Mouse (Mus musculus): ENCODE results near the gene Lcn5.

Gene Lcn5

DNA sequence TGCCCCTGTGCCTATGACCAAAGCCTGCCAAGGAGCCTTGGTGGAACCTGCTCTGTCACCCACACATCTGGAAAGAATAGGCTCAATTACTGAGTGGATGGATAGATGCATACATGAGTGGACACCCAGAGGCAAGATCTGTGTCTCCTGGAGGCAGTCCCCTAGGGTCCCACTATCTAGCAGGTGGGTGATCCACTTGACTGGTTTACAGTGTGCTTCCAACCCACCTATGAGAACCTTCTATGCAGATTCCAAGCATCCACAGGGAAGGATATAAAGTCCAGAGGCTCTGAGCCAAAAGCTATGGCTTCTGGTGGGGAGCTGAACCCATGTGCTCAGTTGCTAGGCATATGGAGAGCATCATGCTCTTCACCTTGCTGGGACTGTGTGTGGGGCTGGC lies at the start of gene Lcn5:
Gene Lcn5 (plus strand): TSS at position 301 of the 400 bp plus-strand sequence.
- no peak for DNase-seq (ENCODE audit: low spot score in 2 of 2)

DNA sequence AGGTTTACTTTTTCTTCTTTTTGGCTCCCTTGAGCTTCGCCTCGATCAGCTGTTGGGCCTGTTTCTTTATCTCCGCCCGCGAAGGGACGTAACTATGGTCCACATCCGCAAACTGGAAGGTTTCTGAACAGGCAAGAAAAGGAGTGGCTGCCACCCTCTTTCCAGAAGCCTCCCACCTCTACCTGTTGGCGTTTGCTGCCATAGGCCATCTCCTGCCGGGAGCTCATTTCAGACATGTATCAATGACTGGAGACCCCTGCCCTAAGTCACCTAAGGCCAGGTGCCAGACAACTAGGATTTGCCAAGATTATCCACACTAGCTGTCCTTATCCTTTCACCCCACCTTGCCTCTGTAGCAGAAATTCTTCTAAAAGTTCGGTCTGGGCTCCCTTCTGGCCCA lies 49.1 kb upstream of the Lcn5 start:
- DNase-seq (ENCODE audit: low spot score in 2 of 2): no peak

DNA sequence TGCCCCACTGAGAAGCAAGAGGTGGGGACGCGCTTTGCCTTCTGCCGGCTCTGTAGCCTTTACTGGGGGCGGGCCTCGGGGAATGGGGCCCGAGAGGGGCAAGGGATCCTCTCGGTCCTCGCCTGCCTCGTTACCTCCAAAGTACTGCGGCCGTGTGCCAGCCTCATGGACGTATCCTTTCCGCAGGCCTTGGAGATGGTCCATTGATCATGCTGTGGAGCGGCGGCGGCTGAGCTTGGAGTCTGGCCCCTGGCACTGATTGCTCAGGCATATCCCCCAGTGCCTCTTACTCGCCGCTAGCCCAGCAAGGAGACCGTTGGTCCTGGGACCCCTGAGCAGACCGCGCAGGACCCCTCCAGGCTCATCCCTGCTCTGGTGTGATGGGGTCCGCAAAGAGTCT lies 41.4 kb upstream of the Lcn5 start:
- DNase-seq (ENCODE audit: low spot score in 2 of 2): no peak

DNA sequence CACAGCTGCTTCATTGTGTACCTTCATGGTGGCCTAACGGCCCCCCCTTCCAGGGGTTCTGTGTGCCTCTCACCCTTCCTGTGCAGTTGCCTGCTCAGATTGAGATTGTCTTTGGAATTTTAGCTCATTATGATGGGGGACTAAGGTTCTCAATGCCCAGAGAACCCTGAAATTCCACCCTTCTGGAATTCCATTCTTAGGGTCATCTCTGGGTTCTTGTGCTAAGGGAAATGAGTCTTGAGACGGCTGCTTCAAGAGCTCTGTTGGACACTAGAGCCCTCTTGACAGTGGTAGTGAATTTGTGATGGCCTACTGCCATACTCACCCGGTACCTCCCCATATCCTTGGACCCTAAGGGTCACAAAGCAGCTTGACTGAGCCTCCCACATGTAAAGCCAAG lies 40.2 kb upstream of the Lcn5 start, which contains the start of gene Ccdc183:
Gene Ccdc183 (minus strand): TSS at position 101 of the 400 bp plus-strand sequence.
- no peak for DNase-seq (ENCODE audit: low spot score in 2 of 2)

DNA sequence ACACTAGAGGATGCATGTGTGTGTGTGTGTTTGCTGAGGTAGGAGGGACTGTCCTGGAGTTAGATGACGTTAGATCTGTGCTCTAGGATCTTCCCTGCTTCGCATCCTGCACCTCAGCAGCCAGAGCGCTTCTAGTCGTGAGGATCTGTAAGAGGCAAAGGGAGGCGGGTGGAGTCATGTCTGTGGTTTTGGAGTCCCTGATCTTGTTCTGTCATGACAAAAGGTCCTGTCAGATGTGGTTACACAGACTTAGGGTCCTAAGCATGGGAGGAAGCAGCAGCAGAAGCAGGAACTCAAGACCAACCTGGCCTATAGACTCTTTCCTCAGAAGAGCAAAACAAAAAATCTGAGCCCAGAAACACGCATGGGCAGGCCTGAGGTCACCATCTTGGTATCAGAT lies 37.4 kb upstream of the Lcn5 start:
- no peak for DNase-seq (ENCODE audit: low spot score in 2 of 2)

DNA sequence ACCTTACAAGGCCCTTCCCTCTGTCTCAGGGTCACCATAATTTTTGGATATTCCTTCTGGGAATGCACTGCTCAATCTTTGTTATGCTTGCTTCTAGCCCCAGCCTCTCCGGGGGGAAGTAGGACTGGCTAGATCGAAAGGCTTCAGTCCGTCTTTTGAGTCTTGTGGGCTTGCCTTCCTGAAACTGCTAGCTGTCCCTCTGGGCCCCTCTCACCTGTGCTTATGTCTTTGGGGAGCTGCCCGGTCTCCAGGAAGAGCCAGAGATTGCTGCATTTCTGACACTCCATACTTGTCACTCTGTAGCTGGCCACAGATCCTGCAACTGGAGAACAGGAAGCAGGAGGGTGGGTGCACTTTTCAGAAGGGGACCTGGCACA lies 36.9 kb upstream of the Lcn5 start:
- DNase-seq (ENCODE audit: low spot score in 2 of 2): no peak

DNA sequence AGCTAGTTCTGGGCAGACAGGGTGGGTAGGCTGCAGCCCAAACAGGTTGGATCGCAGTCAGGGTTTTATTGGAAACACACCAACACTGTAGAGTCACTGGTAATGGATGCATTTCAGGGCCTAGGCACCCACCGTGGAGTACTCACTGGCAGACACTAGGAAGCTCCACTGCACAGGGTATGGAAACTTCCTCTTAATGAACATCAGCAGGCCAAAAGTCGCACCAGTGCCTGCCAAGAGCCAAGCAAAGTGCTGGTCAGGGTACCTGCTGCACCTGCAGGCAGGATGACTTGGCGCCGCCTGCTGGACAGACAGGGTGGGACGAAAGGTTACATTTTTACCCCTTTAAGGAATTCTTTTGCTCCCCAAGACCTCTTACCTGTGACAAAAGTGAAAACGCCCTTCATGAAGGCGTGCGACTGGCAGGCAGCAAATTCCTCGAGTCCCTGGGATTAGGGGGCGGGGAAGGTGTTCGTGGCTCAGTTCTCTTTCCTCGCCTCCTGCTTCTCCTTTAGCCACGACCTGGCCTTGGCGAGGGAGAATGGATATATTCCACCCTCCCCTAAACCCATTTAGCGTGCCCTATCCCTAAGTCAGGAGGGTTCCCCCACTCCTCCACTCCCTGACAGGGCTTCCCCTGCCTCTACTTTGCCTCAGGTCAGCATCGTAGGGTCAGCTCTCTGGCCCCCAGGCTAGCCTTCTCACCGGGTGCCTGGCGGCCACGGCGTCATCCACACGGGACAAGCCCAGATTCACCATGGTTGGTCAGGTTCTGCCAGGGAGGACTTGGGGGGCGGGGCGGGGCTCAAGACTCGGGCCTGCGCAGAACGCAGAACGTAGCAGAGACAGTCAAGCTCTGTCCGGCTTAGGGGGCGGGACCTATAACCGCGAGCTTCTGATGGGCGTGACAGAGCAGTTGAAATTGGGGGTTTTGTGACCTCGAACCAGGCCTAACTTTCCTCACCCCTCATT lies 36.2 kb upstream of the Lcn5 start, which contains the start of gene Tmem141:
Gene Tmem141 (minus strand): TSS at position 777 of the 972 bp plus-strand sequence.
- DNase-seq (ENCODE audit: low spot score in 2 of 2): peak; percentile 83 to 87

DNA sequence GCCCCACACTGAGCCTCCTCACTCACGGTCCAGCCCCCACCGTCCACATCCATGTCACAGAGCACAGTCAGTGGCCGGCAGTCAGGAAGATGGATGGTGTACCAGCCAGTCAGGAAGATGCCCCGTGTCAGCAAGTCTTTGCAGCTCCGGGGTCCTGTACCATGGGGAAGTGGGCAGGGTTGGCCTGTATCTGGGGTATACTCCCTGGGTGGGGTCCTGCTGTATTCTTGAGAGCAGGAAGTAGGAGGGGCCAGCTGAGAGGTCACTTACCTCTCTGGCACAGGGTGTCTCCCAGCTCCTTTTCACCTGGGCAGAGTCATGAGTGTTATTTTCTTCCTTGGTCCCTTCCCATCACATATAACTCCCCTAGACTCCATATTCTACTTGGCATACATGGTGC lies 31.8 kb upstream of the Lcn5 start:
- DNase-seq (ENCODE audit: low spot score in 2 of 2): no peak

DNA sequence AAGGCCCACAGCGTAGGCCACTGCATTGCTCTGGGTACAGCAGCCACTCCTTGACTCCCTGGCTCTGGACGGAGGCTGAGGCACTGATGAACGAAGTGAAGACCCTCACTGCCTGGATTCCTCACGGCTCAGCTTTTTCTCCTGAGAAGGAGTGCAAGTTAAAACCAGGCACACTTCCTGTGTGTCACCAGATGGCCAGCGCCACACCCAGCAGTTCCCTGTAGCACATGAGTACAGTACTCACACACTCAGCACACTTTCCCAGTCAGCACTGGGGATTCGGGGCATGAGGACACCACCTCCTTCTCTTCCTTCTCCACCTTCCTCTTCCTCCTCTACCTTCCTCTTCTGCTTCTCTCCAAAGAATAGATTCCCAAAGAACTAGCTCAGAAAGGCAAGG lies 29.9 kb upstream of the Lcn5 start, which contains the start of gene Fcna:
Gene Fcna (minus strand): TSS at position 220 of the 400 bp plus-strand sequence.
- no peak for DNase-seq (ENCODE audit: low spot score in 2 of 2)

DNA sequence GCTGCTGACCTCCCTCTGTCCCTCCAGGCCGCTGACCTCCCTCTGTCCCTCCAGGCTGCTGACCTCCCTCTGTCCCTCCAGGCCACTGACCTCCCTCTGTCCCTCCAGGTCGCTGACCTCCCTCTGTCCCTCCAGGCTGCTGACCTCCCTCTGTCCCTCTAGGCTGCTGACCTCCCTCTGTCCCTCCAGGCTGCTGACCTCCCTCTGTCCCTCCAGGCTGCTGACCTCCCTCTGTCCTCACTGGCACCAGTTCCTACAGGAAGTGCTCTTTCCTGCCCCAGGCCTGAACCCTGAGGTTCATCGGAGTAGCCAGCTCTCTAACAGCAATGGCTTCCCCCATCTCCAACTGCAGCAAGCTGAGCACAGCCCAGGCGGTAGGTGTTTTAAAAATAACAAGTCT lies 29.0 kb upstream of the Lcn5 start:
- DNase-seq (ENCODE audit: low spot score in 2 of 2): no peak

DNA sequence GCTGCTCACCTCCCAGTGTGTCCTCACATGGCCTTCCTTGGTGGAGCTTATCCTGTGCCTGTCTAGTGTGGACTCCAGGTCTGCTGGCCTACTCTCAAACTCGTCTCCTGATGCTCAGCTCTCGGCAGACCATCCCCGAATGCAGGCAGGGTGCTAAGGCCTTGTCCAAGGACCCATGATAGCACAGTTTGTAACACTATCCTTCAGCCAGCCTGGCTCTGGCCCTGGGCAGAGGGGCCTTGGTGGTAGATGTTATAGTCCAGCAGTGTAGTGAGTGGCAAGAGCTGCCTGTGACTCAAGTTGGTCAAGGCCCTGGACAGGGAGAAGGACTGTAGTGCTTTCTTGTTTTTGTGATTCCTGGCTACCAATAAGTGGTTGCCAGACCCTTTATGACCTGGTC lies 24.1 kb upstream of the Lcn5 start:
- DNase-seq (ENCODE audit: low spot score in 2 of 2): no peak

DNA sequence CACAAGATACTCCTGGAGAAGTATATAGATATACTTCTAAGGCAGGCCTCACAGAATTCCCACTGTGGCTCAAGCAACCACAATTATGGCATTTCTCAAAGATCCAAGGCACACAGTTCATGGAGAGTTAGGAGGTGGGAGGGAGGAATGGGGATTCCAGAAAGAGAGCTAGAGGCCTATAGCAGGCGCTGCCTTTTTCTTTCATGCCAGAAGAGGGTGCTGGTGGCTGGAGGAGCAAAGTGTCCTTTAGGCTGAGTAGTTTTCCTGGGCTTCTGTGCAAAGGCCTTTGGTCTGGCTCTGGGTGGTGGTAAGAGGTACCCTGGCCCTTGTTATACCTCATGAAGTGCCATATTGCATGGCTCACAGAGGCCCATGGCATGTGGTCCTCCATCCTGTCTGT lies 23.7 kb upstream of the Lcn5 start:
- no peak for DNase-seq (ENCODE audit: low spot score in 2 of 2)

DNA sequence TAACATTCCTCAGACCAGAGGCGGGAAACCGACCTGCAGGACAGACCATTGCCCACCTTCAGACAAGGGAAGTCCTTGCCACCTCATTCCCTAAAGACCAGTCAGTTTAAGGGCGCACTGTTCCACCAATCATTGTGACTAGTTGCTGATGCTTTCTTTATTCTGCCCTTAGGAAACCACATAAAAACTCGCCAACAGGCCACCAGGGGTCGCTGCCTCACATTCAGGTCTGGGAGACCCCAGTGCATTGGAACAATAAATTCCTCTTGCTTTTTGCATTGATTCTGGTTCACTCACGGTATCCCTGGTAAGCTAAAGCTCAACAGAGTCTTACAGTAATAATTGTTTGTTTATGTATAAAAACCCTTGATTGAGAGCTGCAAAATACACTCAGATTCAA lies 17.9 kb upstream of the Lcn5 start:
- DNase-seq (ENCODE audit: low spot score in 2 of 2): no peak

DNA sequence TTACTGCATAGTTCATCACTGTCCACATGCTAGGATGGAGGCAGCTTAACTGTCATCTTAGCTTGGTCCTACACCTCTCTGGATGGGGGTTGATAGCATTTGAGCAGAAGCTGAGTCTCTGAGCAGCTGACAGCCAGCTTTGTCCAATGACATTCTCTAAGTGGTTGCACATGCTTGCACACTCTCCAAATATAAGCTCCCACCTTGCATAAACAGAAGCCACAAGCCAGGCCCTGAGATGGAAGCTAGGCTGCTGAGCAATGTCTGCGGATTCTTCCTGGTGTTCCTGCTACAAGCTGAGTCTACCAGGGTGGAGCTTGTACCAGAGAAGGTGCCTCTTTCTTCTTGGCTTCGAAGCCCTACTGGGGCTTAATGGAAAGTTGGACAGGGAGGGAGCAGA lies 4.8 kb upstream of the Lcn5 start, which contains the start of gene Lcn8:
Gene Lcn8 (plus strand): TSS at position 219 of the 400 bp plus-strand sequence.
- no peak for DNase-seq (ENCODE audit: low spot score in 2 of 2)

DNA sequence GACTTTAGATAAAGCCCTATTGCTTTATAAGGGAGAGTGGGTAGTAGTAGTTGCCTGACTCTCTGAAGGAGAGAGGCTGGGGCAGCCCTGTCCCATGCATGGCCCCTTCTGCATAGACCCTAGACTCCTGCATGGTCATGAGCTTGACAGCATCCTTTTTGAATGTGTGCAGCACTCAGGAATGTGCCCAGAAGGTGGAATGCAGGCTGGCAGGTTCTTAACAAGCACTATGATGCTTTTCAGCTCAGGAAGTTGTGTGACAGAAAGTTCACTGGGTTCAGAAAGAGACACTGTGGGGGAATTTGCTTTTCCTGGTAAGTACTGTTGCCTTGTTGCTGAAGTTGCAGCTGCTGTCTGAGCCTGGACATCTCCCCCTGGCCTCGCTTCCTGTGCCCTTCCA lies 3.2 kb upstream of the Lcn5 start:
- no peak for DNase-seq (ENCODE audit: low spot score in 2 of 2)

DNA sequence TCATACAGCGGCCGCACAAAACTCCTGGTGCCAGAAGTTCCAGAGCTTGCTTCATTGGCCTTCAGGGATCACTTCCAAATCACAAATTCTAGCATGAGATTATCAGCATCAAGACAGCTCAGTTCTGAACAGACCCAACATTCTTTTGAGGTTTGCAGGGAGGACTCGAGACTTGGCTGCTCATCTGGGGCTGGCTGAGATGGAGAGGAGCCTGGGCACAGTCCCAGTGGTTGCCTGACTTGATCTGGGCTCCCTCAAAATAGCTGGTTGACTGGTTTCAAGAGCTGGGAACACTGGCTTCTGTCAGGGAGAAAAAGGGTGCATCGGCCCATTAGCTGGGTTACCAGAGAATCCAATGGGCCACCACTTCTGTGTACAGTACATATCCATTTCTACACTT lies 1.1 kb upstream of the Lcn5 start:
- no peak for DNase-seq (ENCODE audit: low spot score in 2 of 2)

DNA sequence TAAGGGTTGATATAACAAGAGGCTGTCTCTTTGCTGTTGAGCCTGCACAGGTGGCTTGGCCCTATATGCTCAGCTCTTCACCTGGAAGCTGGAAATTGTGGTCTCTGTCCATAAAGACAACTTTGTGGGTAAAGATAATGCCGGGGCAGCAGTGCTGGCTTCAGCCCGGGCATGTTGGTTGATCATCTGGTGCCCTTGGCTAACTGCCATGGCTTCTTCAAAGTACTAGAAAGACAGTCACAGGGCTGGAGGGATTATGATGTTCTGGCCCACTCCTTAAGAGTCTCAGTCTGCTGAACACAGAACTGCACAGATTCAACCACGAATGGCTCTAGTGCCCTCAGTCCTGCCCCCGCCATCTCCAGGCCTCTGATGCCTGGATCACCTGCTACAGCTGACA lies 506 bp upstream of the Lcn5 start:
- no peak for DNase-seq (ENCODE audit: low spot score in 2 of 2)

DNA sequence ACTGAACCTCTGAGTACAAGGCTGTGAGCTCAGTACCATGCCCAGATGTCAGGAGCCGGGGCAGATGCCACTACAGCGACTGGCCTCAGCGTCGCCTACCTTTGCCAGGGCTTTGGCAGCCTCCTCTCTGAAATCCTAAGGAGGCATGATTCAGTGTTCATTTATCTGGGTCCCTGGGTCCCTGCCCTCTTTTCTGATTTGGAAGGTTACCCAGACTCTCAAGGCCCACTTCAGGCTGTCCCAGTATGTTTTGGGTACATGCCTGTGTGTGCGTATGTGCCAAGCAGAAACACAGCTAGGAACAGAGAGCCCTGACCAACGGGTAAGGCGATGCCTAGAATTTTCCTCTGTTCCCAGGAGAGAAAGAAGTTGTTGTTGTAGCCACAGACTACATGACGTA lies 2.5 kb downstream of the Lcn5 start:
- DNase-seq (ENCODE audit: low spot score in 2 of 2): no peak

DNA sequence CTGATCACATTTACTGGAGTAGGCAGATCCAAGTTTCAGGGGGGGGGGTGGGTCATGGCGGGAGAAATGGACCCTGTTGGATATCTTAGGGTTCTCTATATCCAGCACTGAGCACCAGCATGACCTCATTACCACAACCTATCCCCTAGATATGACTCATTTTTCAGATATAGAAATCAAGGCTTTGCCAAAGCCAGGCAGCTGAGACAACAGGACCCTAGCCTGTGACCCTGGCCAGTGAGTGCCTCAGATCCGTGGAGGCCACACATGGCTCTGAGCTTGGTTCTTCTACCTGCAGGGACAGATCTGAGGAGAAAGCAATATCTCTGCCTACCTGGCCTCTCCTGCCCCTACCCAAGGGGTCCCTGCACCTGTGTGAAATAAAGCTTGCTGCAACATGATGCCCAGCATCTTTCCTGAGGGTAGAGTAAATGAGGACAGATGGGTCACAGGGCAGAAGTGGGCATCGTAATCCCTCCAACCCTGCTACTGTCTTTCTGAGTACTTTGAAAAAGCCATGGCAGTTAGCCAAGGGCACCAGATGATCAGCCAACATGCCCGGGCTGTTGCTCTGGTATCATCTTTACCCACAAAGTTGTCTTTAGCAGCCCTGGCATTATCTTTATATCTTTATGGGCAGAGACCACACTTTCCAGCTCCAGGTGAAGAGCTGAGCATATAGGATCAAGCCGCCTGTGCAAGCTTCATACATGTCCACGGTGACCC lies 3.7 kb downstream of the Lcn5 start:
- DNase-seq (ENCODE audit: low spot score in 2 of 2): no peak

DNA sequence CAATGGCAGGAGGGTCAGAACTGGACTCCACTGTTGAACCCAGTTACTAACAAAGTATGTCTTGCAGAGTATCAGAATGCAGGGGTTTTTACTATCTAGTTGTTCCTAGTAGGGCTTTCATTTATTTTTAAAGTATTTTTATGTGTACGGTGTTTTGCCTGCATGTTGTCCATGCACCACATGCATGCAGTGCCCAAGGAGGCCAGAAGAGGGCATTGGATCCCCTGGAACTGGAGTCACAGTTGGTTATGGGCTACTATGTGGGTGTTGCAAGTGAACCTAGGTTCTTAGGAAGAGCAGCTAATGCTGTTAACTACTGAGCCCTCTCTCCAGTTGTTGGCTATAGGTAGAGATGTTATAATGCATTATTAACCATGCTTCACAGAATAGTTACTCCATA lies 5.8 kb downstream of the Lcn5 start:
- peak; percentile 39 to 65 for DNase-seq (ENCODE audit: low spot score in 2 of 2)

DNA sequence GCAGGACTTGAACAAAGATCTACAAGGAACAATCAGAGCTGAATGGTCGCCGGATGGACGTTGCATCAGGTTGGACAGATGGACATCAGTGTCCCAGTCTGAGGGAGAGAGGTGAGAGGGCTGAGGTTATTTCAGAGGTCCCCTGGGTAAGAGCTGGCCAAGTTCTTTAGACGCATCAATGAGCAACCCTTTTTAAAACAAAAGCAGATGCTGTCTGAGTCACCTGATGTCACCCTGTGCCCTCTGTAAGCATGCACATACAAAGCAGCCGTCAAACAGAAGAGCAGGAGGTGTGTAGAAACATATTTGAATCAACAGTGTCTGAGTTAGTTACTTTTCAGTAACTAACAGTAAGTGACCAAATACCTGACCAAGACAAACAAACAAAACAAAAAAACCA lies 6.4 kb downstream of the Lcn5 start:
- DNase-seq (ENCODE audit: low spot score in 2 of 2): no peak

DNA sequence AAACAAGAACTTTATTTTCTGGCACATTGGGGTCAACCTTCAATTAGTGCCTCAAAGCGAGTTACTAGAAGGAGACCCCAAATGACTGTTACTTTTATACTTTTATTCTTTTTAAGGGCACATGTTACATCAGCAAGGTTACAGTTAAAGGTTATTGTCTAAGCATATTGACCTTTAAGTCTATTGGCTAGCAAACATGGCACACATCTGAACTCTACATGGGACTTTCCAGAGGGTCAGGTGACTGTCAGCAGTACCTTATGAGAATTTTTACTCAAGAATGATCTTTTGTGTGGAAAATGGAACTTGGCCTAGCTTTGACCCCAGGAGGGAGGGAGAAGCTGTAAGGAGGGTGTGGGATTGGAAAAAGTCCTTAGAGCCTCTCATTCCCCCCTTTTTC lies 8.8 kb downstream of the Lcn5 start:
- no peak for DNase-seq (ENCODE audit: low spot score in 2 of 2)

DNA sequence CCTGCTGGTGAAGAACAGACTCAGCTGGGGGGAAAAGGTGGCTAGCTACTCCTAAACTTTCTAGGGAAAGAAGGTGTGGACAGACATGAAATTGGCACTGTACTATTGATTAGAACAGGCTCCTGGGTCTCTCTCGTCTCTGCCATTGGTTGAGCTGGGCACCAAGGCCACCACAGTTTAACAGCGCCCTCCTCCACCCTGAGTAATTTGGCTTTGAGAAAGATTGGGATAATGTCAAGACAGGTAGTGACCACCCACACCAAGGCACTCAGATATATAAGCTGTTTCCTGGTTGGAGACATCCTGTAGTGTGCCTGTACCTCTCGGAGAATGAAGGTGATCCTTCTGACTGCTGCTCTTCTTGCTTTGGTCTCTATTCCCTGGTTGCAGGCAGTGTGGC lies 18.7 kb downstream of the Lcn5 start, which contains the start of gene Lcn6:
Gene Lcn6 (plus strand): TSS at position 301 of the 400 bp plus-strand sequence.
- no peak for DNase-seq (ENCODE audit: low spot score in 2 of 2)

All from urinary bladder, adult 18-20 months (tissue).